Mouse (Mus musculus) gastrocnemius, postnatal 25 days (tissue): ENCODE measurements at regions not wholly inside any gene's neighbourhood (a gene's known extent, or its start where the extent isn't known, plus 50 kb on each side); places are given as distances from the start of the nearest gene placed in this dataset.
A peak's percentile ranks its signal among the peaks of the same experiment; 100 is the strongest.
"Not testable (repeated sequence)": the region's sequence is repeated elsewhere in the genome, so short reads cannot be mapped to it uniquely, and the experiment has no call there.

ENCODE experiments used
- DNase-seq: peaks from one replicate; pipeline ENCODE4 v3.0.0; 2022

DNA sequence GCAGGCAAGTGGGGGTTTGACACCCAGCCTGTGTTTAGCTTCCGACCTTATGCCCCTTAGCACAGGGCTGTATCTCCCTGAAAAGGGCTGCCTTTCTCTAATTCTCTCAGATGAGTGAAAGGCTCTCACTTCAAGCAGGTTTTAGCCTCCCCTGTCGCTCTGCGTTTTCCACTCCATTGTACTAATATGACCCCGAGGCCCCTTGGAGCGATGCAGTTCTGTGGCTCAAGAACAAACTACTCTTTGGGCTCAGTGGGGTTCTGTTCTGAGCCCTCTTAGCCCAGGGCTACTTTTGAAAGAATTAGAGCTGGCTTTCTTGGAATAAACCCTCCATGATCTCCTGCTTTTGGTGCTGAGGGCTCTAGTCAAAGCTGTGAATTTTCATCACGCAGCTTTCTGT is 53.4 kb upstream of the Castor2 start:
- DNase-seq = no peak

DNA sequence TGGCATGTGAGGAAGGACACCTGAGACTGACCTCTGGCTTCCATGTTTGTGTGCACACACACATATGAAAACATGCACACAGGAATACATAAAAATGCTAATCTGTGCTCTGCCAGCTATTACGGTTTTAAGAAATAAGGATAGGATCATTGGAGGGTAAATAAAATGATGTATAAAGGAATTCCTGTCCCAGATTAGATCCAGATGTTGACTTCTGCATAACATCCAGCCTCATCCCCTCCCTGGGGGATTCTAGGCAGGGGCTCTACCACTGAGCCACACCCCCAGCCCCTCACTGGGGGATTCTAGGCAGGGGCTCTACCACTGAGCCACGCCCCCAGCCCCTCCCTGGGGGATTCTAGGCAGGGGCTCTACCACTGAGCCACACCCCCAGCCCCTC is 56.6 kb upstream of the Castor2 start:
- not testable (repeated sequence) for DNase-seq

DNA sequence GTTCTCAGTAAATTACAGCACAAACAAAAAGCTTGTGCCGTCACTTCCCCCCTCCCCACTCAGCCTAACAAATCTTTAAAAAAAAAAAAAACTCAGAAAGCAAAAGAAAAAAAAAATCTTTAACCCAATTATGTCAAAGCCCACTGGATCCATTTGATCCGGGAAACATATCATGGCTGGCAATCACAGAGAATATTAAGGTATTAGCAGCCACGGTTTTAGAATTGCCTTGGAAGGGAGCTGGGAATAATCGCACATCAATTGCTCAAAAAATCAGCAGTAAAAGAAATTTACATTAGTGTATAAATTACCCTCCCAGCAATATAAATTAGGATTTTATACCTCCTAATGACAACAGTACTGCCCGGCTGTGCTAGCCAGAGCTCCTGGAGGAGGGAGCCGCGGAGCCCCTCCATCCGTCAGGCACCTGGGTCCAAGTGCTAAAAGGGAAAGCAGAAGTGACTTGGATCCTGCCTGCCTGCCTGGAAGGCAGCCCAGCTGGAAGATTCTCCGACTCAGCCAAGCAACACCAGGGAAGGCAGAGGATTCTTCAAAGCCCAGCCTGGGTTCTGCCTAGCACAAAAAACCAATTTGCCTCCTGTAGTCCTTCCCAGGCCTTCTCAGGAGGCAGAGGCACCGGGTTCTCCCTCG is 72.1 kb upstream of the Castor2 start:
- peak; percentile 39 for DNase-seq

DNA sequence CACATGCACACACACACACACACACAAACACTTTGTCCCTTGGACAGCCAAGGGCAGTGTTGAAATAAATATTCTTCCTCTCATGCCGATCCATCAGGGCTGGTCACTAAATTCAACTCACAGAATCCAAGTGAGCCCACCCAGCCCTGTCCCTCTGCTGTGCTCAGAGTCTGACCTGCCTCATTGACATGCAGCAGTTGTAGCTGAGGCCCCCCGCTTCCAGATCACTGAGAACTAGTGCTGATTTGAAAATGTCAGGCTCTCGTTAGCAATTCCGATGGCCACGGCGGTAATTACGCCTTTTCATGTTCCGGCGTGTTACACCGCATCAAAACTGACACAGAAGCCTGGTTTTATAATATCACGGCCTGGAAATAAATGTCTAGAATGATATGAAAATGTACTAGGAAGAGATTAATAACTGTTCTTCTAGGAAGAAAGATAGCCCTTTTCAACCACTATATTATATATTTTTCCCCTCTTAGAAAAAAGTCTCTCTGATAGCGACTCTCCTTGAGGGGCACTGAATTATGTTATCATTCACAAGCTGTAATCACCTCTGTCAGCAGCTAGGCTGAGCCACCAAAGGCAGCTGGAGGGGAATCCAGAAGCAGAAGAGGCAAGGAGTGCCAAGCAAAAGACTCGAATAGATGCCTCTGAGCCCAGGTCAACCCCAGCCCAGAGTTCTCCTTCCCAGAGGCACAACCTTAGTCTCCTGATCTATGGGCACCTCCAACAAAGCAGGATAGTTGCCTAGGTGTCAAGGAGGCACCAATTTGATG is 79.7 kb upstream of the Castor2 start:
- DNase-seq = no peak

DNA sequence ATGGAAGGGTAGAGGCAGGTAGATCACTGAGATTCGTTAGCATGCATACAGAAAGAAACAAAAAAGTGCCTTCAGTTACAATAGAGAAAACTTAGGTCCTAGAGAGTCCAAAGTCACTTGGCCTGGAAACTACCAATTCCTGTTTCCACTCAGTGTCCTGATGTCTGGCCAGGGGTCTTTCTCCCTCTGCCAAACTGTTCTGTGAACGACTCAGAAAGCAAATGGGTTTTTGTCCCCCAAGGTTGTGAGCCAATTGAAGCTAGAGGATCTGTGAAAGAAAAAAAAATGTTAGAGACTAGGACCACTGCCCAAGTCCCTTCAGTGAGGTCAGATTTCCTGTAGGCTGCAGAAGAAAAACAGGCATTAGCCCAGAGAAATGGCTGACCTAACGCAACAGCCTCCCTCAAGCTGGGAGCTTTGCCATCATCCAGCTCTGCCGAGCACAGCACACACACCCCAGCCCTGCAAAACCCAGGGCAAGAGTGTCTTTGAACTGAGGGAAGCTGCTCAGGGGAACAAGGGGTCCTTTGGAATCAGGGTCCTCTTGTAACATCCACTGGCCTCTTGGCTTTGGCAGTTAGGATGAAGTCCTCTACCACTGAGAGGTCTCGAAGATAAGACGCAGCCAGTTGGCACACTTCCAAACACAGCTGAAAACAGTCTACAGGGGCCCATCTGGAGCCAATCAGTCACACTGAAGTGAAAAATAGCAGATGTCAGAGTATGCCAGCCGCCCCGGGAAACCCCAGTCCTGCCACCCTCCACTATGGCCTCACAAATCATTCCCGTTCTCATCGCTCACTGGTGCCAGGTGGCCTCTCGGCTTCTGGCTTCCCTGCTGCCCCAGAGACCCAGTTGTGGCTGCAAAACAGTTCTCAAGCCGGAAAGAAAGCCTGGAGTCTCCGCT is 85.0 kb upstream of the Castor2 start:
- DNase-seq = peak; percentile 74

DNA sequence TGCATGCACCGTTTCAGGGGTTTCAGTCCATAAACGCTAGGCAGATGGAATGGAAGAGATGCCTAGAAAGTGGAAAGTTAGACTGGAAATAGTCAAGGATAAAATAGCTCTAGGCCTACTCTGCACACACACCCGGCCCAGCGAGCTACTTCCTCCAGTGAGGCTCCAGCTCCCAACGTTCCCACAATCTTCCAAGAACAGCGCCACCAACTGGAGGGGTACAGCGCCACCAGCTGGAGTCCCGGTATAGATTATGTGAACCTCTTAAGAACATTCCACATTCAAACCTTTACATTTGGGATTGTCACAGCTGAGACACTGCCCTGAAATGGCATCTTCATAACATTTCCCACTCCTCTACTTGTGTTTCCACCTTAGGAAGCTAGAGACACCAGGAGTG is 86.3 kb upstream of the Castor2 start:
- no peak for DNase-seq

DNA sequence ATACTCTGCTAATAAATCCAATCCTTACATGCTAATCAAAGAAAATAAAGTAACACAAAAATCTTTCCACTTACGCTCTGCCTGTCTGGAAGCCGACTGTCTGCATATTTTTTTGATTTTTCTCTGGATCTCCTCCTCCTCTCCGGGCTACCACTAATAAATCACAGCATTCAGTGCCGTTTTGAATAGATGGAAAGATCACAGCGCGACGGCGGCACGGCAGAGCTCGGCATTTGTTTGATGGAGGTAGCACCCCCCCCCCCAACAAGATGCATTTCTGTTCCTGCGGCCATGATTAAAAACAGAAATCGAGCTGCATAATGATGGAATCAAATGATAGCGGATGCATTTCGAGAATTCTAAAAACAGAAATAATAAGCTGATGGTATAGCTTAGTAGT is 89.7 kb upstream of the Castor2 start:
- DNase-seq = no peak

DNA sequence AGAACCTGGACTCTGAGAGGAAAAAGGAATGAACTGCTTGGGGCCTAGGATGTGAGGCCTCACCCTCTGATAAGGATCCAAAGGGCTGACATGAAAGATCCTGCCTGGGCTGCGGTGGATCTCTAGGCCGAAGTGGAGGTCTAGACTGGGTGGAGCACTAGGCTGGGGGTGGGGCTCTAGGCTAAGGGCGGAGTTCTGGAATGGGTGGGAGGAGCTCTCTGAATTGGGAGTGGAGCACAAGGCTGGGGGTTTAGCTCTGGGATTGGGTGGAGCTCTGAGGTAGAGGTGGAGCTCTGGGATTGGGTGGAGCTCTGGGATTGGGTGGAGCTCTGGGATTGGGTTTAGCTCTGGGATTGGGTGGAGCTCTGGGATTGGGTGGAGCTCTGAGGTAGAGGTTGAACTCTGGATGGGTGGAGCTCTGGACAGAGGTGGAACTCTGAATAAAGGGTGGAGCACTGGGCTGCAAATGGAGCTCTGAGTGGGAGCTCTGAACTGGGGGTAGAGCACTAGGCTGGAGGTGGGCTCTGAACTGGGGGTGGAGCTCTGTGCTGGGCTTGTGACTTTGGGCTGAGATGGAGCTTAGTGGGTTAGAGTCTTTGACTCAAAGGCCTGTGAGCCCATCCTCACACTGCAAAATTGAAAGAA is 92.3 kb upstream of the Castor2 start:
- DNase-seq = peak; percentile 27

DNA sequence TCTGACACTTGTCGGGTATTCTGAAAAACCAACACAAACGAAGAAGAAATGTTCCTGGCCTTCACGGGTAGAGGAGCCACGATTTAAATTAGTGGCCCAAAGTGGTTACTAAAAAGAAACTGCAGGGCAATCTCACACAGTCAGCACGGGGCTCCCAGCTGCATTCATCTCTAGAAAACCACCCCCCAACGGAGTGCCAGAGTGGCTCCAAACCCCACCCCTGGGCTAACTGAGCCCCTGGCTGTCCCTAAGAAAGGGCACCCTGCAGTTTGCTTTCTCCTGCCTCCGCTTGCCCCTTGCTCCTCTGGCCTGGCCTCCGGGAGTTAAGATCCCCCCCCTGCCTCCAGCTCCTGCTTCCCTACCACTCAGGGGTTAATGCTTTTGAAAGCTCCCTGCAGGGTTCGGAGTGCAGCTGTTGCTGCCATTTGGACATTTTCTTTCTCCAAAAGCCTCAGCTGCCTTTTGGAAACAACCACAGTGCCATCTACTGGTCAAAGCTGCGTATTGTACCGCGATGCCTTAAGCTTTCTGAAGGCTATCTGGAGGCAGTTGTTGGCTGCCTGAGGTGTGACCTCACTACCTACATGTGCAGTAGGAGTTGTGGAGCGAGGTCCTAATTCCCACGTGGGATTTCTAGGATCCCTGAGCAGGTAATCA is 92.9 kb upstream of the Castor2 start:
- DNase-seq = peak; percentile 62

DNA sequence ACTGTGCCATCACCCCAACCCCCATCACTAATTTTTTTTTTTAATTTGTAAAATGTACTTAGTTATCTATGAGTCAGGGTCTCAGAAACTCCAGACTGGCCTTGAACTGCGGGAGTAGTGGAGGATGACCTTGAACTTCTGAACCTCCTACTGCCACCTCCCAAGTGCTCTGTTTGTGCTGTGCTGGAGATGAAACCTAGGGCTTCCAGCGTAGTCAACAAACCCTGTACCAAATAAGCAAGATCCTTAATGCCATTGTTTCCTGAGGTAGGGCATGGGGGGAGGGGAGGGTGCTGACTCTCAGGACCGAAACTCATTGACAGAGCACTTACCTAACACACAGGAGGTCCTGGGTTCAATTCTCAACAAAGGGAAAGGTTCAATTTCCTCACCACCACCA is 93.5 kb upstream of the Castor2 start:
- DNase-seq = no peak

DNA sequence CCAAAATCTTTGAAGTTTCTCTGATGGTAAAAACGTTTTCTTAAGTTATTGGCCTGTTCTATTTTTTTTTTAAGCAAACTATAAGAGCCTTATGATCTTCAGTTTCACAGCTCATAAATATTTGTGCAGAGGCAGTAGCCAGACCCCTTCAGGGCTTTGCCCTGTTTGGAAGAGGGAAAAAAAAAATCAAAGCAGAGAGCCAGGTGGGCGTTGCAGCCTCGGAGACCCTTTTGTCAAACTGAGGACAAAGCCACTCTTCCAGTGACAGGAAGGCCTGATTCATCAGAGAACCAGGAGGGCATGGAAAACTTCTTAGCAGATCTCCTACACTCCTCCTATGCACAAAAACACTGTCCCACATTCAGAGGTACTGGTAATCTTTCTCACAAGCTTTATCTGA is 99.4 kb upstream of the Castor2 start:
- DNase-seq = no peak

DNA sequence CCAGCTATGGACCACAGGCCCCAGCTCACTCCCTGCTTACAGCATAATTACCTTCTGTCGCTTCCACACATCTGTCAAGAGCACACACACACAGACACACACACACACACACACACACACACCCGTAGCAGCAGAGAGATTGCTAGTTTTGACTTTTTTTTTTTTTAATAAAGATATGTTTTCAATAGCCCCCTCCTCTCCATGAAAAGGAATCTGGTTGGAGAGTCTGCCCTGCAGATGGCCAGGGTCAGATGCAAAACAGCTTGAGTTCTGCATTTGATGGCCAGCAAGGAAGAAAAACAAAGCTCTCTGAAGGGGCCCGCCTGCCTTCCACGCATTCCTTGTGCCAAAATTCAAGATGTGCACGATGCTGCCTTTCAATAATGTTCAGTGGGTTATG is 99.8 kb upstream of the Castor2 start:
- DNase-seq = no peak

DNA sequence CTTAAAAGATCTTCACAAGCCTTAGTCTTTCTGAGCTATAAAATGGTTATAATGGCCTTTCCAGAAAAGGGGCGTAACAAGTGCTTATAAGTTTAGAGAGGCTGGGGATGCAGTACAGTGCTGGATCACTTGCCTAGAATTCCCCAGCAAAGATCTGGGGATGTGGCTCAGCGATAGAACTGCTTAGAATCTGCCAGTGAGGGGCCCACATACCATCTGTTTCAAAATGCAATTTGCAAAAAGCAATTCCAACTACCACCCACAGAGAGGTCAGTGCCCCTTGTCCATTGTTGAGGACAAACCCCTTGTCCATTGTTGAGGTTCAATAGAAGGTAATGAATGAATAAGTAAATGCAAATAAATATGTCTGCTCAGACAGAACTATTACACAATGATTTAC is 107.5 kb upstream of the Castor2 start:
- DNase-seq = no peak

DNA sequence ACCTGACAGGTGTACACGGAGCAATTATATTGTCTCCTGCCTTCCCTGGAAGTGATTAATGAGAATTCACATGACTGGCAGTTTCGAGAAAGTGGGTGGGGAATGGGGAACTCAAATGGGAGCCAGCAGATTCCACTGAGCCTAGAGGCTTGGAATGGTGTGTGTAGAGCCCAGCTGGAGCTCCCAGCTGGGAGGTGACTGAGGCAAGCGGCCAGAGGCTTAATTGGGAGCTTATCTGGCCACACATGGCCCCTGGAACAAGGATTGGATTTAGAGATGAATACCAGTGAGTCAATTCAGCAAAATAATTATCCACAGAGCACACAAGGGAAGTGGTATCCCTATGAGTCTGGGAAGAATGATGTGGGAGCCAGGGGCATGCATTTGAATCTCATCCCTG is 108.0 kb upstream of the Castor2 start:
- DNase-seq = peak; percentile 53

DNA sequence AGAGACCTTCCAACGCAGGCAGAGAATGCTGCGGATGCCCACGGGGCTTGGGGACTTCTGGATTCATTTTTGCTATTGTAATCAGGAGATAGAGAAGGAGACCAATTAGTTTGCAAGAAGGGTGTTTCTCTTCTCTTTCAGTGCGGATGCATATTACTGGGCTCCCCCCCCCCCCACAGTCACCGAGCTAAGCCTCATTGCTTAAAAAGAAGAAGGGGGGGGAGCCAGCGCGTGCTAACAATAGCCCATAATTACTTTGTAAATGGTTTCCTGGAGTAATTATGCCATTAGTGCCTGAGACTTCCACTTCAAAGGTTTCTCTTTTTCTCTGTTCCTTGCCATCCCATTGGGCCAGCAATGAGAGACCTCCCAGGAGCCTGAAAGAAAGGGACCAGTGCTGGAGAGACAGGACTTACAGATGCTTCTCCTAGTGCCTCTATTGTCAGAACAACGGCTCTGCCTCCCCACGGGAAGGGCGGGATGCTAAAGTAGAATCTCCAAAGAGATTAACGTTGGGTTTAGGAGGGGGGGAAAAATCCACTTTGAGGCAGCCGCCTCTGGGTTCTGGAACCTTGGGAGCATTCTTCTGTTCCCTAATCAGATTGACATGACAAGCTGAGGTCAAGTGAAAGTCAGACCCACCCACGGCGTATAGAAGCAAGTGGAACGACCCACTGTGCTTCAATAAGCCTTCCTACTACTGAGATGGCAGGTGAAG is 116.1 kb upstream of the Castor2 start:
- DNase-seq = no peak

DNA sequence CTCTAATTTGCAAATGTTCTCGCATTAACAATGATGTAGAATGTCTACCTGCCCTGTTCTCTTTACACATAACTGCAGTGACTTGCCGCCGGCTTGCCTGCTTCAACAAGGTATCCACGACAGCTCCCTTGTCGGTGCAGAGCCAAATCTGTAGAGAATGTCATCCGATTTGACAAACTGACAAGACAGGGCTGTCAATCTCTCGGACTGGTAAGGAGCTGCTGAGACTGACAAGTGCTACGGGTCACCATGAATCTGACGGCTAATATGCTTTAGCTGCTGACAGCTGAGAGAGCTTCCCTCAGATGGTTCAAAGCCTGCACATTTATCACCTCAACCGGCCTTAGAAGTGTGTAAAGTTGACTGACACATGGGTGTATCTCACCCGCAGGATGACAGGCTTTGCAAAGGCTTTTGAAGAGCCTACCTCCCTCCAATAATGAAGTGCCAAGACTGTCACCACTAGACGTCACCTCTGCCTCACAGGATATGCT is 129.0 kb upstream of the Castor2 start:
- DNase-seq = no peak

DNA sequence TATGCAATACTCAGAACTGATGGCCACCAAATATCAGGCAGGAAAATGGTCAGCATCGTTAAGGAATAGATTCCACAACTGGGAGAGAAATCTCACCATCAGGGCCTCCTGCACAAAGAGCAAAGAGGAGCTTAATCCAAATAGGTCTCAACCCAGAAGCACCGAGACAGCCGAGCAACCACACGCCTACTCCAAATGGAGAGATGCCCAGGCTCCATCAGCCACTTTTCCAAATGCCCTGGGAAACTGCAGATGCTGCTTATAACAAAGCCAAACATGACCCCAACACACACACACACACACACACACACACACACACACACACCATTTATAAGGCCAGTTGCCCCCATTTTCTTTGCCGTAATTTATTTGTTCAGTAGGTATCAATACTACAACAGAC is 136.2 kb upstream of the Castor2 start:
- no peak for DNase-seq

DNA sequence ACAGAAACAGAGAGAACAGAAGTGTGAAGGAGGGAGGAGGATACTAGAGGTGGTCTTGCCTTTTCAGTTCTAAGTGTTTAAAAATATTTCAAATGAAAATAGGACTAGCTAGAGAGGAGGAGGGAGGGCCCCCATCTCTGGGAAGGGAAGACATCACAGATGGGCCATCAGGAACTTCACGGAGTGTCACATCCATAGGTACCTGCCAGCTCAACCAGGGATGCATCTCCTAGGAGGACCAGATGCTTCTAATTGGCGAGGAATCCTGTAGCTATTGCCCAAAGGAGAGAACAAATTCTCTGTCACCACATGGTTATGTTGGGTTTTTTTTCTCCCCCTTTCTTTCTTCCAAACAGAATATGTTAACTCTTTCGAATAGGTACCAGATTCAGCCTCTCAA is 158.7 kb upstream of the Castor2 start:
- DNase-seq = no peak

DNA sequence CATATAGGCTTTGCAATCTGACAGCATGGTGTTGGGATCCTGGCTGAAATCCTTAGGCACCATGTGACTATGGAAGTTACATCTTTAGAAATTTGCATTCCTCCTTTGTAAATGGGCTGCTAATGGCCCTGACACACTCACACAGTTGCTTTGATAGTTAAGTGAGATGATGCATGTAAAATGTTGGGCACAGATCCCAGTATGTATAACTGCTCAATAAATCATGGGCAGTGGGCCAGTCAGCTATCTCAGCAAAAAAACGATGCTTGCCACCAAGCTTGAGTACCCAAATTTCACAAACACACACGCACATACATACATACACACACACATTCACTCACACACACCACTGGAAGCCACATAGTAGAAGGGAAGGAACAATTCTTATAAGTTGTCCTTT is 159.5 kb upstream of the Castor2 start:
- no peak for DNase-seq

DNA sequence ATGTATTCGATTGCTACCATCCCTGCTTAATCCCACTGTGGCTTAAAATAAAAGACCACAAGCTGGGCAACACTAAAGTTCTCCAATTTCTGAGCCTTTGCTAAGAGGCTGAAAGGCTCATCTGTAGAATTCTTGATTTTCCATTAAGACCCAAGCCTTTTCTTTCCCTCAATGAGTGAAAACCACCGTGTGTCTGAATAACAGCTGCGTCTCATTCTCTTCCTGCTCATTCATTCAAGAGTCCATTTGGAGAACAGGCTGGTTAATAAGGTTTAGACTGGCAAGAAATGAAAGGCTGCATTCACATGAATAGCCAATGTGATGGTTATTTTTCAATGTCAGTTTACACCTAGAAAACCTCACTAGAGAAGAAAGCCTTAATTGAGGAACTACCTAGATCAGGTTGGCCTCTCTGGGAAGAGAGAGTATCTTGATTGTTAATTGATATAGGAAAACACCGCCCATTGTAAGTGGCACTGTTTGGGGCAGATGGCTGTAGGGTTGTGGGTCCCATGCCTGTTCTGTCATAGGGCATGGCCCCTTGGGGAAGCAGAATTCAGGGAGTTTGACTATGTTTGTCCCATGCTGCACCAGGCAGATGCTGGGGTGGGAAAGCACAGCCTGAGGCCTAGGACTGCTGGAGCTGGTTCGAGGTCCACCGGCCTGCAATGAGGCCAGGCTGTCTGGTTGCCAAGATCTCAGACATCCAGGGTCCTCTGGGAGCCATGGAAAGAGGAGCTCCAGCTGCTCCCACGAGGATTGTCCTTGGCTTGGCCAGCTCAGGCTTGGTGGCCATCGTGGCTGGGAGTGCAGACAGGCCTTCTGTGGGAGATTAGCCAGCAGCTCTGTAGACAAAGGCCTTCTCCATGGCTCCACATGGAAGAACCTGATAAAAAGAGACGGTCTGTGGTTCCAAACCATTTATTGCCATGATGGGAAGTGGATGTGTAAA is 161.3 kb upstream of the Castor2 start:
- DNase-seq = no peak
